Mouse (Mus musculus): Measurements from ENCODE around the gene Lrrc57. TPM values are rescaled to one million over a fixed set of nuclear protein-coding genes. Genes with fewer than 3 reads are reported as not detected.

Lrrc57 gene
- polyA plus RNA-seq (2014; fragmentation: Nextera tagmentation; extraction: Ambion mirVana): 35.3 and 35.7 TPM in 2 replicates

DNA sequence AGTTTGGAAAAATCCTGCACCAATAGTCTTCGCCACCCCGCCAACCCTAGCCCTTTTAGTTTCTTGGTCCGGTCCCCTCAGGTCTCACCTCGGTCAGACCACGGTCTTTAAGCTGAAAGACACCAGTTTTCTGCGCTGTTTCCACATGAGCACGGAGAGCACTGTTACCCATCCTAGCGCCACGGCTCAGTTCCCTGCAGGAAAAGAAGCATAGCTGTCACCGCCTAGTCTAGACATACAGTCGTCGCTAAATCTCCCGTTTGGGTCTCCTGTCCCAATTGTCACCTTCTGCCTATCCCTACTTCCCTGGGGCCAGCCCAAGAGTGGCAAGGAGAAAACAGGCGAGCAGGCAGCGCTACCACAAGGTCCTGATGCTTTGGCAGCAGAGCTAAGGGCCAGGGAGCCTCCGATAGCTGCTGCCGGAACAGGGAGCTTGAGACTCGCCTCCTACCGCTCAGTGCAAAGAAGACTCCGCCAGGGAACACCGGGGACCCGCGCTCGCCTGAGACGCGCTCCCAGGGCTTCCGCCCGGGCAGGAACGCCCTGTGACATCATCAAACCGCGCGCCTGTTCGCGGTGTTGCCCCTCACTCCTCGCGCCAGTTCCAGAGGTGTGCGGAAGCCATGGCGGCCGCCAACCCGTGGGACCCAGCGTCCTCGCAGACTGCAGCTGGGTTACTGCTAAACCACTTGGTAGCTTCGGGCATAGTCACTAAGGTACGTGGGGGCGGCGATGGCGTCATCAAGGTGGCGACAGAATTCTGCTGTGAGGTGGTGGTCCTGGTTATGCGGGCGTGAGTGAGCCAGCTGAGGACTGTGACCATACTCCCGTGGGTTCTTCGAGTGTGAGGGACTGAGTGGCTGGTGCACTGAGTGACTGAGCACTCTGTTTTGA is at the start of gene Lrrc57, which contains the start of gene Haus2:
Gene Lrrc57, minus strand, starts transcription at position 691 of the 894 bp plus-strand sequence.
Gene Haus2, plus strand, starts transcription at position 554 of the 894 bp plus-strand sequence.
- Histone ChIP-seq H3K36me3 (ENCODE audit: control insufficient read depth, insufficient read depth, low read length) (no peaks in the 10 kb centered on the region; the same call in 1 of the 2 replicates), H3K27ac (ENCODE audit: low read depth, low read length) (peak within 1 kb of the TSS; percentile 80), H3K9me3 (ENCODE audit: control insufficient read depth, low read length) (no peaks in the 10 kb centered on the region), H3K27me3 (ENCODE audit: control insufficient read depth, insufficient read depth, low read length) (no peaks in the 10 kb centered on the region), H3K4me2 (ENCODE audit: low read depth, low read length, severe bottlenecking) (peak within 1 kb of the TSS; percentile 57), H3K4me1 (replicated peaks; ENCODE audit: control insufficient read depth, insufficient read depth, low read length) (peaks cover 5% of the 10 kb centered on the region), H3K4me3 (ENCODE audit: low read depth, low read length) (peak within 1 kb of the TSS; percentile 85), H3K9ac (ENCODE audit: low read length) (peak within 1 kb of the TSS; percentile 85)
- under 1% methylated on average over 52 of the region's 52 CpGs for WGBS
- ATAC-seq (replicated peaks; ENCODE audit: low FRiP score) (peak; percentile 95), DNase-seq (ENCODE audit: low spot score) (peak; percentile 96)

DNA sequence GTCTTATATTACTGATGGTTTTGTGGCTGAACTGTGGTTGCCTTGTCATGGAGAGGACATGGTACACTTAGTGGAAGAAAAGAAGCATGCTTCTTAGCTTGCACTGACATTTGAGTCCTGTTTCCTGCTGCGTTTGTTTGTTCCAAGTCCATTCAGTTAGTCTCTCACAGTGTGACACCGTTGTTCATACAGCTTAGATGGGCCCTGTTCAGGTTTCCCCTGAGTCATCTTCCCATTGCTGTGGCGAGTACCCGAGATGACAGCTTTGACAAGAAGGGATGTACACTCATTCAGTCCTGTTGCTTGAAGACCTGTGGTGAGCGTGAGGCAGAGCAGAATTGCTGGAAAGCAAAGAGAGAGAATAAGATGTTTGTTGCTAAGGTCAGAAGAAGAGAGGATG is 49.2 kb upstream of the Lrrc57 start:
- Histone ChIP-seq H3K4me3 (ENCODE audit: low read depth, low read length) (no peak overlapping the region), H3K36me3 (ENCODE audit: control insufficient read depth, insufficient read depth, low read length) (no peaks in the 10 kb centered on the region), H3K27me3 (ENCODE audit: control insufficient read depth, insufficient read depth, low read length) (no peaks in the 10 kb centered on the region), H3K9ac (ENCODE audit: low read length) (no peak overlapping the region), H3K9me3 (ENCODE audit: control insufficient read depth, low read length) (no peaks in the 10 kb centered on the region), H3K27ac (ENCODE audit: low read depth, low read length) (no peak overlapping the region), H3K4me2 (ENCODE audit: low read depth, low read length, severe bottlenecking) (no peak overlapping the region), H3K4me1 (replicated peaks; ENCODE audit: control insufficient read depth, insufficient read depth, low read length) (no peaks in the 10 kb centered on the region)
- ATAC-seq (replicated peaks; ENCODE audit: low FRiP score) (no peak), DNase-seq (ENCODE audit: low spot score) (no peak)
- WGBS: 74% methylated on average over 5 of the region's 5 CpGs

DNA sequence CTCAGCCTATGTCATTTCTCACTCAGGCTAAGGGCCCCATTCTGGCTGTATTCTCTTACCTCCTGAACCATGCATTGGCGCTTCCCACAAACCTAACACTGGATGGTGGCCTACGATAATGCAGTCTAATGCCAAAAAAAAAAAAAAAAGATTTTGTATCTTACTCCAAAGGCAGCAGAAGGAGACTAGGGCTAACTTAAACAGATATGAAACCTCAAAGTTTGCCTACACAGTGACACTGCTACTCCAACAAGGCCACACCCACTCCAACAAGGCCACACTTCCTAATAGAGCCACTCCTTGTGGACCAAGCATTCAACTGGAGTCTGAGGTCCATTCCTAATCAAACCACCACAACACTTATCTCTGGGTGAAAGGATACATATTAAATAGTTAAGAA is 47.4 kb upstream of the Lrrc57 start:
- Histone ChIP-seq H3K4me1 (replicated peaks; ENCODE audit: control insufficient read depth, insufficient read depth, low read length) (no peaks in the 10 kb centered on the region), H3K36me3 (ENCODE audit: control insufficient read depth, insufficient read depth, low read length) (no peaks in the 10 kb centered on the region), H3K27me3 (ENCODE audit: control insufficient read depth, insufficient read depth, low read length) (no peaks in the 10 kb centered on the region), H3K27ac (ENCODE audit: low read depth, low read length) (no peak overlapping the region), H3K9me3 (ENCODE audit: control insufficient read depth, low read length) (no peaks in the 10 kb centered on the region), H3K4me3 (ENCODE audit: low read depth, low read length) (no peak overlapping the region), H3K9ac (ENCODE audit: low read length) (no peak overlapping the region), H3K4me2 (ENCODE audit: low read depth, low read length, severe bottlenecking) (no peak overlapping the region)
- DNase-seq (ENCODE audit: low spot score) (no peak), ATAC-seq (replicated peaks; ENCODE audit: low FRiP score) (no peak)
- WGBS: 97% methylated on average over 2 of the region's 2 CpGs

- Histone ChIP-seq H3K27ac (ENCODE audit: low read depth, low read length) (no peak overlapping the region), H3K9ac (ENCODE audit: low read length) (no peak overlapping the region), H3K27me3 (ENCODE audit: control insufficient read depth, insufficient read depth, low read length) (no peaks in the 10 kb centered on the region), H3K4me3 (ENCODE audit: low read depth, low read length) (no peak overlapping the region), H3K9me3 (ENCODE audit: control insufficient read depth, low read length) (no peaks in the 10 kb centered on the region), H3K36me3 (ENCODE audit: control insufficient read depth, insufficient read depth, low read length) (no peaks in the 10 kb centered on the region), H3K4me1 (replicated peaks; ENCODE audit: control insufficient read depth, insufficient read depth, low read length) (no peaks in the 10 kb centered on the region), H3K4me2 (ENCODE audit: low read depth, low read length, severe bottlenecking) (no peak overlapping the region)
- DNase-seq (ENCODE audit: low spot score): no peak
- ATAC-seq (replicated peaks; ENCODE audit: low FRiP score): no peak
- WGBS: 90% methylated on average over 5 of the region's 5 CpGs
Observed at GRCm38 (mm10) chr2:120655905-120656304, 46.6 kb upstream of the Lrrc57 start.

- no peaks in the 10 kb centered on the region for H3K36me3 ChIP-seq (ENCODE audit: control insufficient read depth, insufficient read depth, low read length)
- H3K4me1 ChIP-seq (replicated peaks; ENCODE audit: control insufficient read depth, insufficient read depth, low read length): no peaks in the 10 kb centered on the region
- DNase-seq (ENCODE audit: low spot score) (no peak), ATAC-seq (replicated peaks; ENCODE audit: low FRiP score) (no peak)
- H3K4me3 ChIP-seq (ENCODE audit: low read depth, low read length): no peak overlapping the region
- H3K27me3 ChIP-seq (ENCODE audit: control insufficient read depth, insufficient read depth, low read length): no peaks in the 10 kb centered on the region
- 80% methylated on average over 2 of the region's 2 CpGs for WGBS
- no peaks in the 10 kb centered on the region for H3K9me3 ChIP-seq (ENCODE audit: control insufficient read depth, low read length)
- no peak overlapping the region for H3K27ac ChIP-seq (ENCODE audit: low read depth, low read length)
- H3K4me2 ChIP-seq (ENCODE audit: low read depth, low read length, severe bottlenecking): no peak overlapping the region
- H3K9ac ChIP-seq (ENCODE audit: low read length): no peak overlapping the region
Observed at GRCm38 (mm10) chr2:120654693-120655092, 45.4 kb upstream of the Lrrc57 start.

DNA sequence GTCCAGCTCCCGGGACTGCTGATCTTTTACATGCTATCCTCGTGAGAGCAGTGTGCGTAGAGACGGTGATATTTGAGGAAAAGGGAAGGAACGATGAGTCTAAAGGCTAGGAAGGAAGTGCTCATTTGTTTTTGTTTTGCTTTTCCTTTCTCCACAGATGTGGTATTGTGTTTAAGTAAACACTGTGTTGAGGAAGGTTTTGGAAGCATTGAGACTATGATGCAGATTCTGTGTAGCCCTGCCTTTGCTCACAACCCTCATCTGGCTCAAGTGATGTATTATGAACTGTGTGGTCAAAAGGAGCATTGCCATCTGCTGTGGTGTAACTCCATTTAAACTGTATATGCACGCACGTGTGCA is 43.6 kb upstream of the Lrrc57 start:
- Histone ChIP-seq H3K36me3 (ENCODE audit: control insufficient read depth, insufficient read depth, low read length) (no peaks in the 10 kb centered on the region), H3K4me3 (ENCODE audit: low read depth, low read length) (no peak overlapping the region), H3K9me3 (ENCODE audit: control insufficient read depth, low read length) (no peaks in the 10 kb centered on the region), H3K9ac (ENCODE audit: low read length) (no peak overlapping the region), H3K4me2 (ENCODE audit: low read depth, low read length, severe bottlenecking) (no peak overlapping the region), H3K27ac (ENCODE audit: low read depth, low read length) (no peak overlapping the region), H3K27me3 (ENCODE audit: control insufficient read depth, insufficient read depth, low read length) (no peaks in the 10 kb centered on the region), H3K4me1 (replicated peaks; ENCODE audit: control insufficient read depth, insufficient read depth, low read length) (no peaks in the 10 kb centered on the region)
- WGBS: 91% methylated on average over 7 of the region's 7 CpGs
- no peak for ATAC-seq (replicated peaks; ENCODE audit: low FRiP score)
- no peak for DNase-seq (ENCODE audit: low spot score)

GRCm38 (mm10) chr2:120652256-120652924 is 43.1 kb upstream of the Lrrc57 start:
- no peaks in the 10 kb centered on the region for H3K9me3 ChIP-seq (ENCODE audit: control insufficient read depth, low read length)
- no peak overlapping the region for H3K9ac ChIP-seq (ENCODE audit: low read length)
- no peaks in the 10 kb centered on the region for H3K36me3 ChIP-seq (ENCODE audit: control insufficient read depth, insufficient read depth, low read length)
- no peaks in the 10 kb centered on the region for H3K4me1 ChIP-seq (replicated peaks; ENCODE audit: control insufficient read depth, insufficient read depth, low read length)
- H3K27me3 ChIP-seq (ENCODE audit: control insufficient read depth, insufficient read depth, low read length): no peaks in the 10 kb centered on the region
- H3K4me2 ChIP-seq (ENCODE audit: low read depth, low read length, severe bottlenecking): no peak overlapping the region
- no peak overlapping the region for H3K4me3 ChIP-seq (ENCODE audit: low read depth, low read length)
- ATAC-seq (replicated peaks; ENCODE audit: low FRiP score) (no peak), DNase-seq (ENCODE audit: low spot score) (no peak)
- no peak overlapping the region for H3K27ac ChIP-seq (ENCODE audit: low read depth, low read length)
- 83% methylated on average over 7 of the region's 7 CpGs for WGBS

- H3K9me3 ChIP-seq (ENCODE audit: control insufficient read depth, low read length): no peaks in the 10 kb centered on the region
Observed at GRCm38 (mm10) chr2:120646777-120647176, 37.5 kb upstream of the Lrrc57 start.

More at GRCm38 (mm10) chr2:120646777-120647176, 37.5 kb upstream of the Lrrc57 start:
- Histone ChIP-seq H3K4me3 (ENCODE audit: low read depth, low read length) (no peak overlapping the region), H3K27me3 (ENCODE audit: control insufficient read depth, insufficient read depth, low read length) (no peaks in the 10 kb centered on the region), H3K9ac (ENCODE audit: low read length) (no peak overlapping the region), H3K4me1 (replicated peaks; ENCODE audit: control insufficient read depth, insufficient read depth, low read length) (no peaks in the 10 kb centered on the region), H3K4me2 (ENCODE audit: low read depth, low read length, severe bottlenecking) (no peak overlapping the region), H3K27ac (ENCODE audit: low read depth, low read length) (no peak overlapping the region), H3K36me3 (ENCODE audit: control insufficient read depth, insufficient read depth, low read length) (no peaks in the 10 kb centered on the region)
- 66% methylated on average over 4 of the region's 4 CpGs for WGBS
- no peak for ATAC-seq (replicated peaks; ENCODE audit: low FRiP score)
- no peak for DNase-seq (ENCODE audit: low spot score)
